Mouse (Mus musculus) ES-Bruce4 (cell line): ENCODE measurements around the gene Dnajc7.
A peak's percentile ranks its signal among the peaks of the same experiment; 100 is the strongest.

Experiments used
- CTCF ChIP-seq: IDR thresholded peaks from one replicate; pipeline ENCODE4 v1.8.1; 2011; ENCODE audit warnings: low read depth, low read length
- EP300 ChIP-seq: IDR thresholded peaks from 2 replicates; pipeline ENCODE4 v1.6.1; 2011; ENCODE audit warnings: low read depth, low read length; ENCODE audit not compliant: insufficient read depth
- POLR2A ChIP-seq: IDR thresholded peaks from one replicate; pipeline ENCODE4 v1.8.1; 2011; ENCODE audit warnings: low read length; ENCODE audit not compliant: insufficient read depth

- TF ChIP-seq CTCF = peak; percentile 28
- TF ChIP-seq POLR2A = no peak
- TF ChIP-seq EP300 = no peak
Observed at GRCm38 (mm10) chr11:100555583-100555982, 64.4 kb downstream of the Dnajc7 start.
